Mouse (Mus musculus): Measurements from ENCODE around the gene Grm7.

The Grm7 gene

DNA sequence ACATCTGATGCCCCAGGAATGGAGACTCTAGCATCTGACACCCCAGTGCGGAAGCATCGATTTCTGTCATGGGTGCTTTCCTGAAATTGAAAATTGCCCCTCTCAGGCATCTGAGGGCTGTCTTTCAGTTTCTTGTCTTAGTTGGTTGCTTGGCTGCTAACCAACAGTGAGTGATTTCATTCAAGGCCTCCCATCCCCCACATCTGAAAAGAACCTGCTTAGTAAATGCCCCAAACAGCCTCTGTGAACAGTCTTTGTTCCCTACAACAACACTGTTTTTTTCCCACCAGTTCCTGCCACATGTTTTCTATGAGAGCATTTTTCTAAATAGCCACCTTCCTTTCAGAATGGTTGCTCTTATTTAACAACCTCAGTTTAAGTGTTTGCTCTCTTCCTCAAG is 723.6 kb downstream of the Grm7 start:
- DNase-seq: no peak

- no peak for DNase-seq
These were observed 726.4 kb downstream of the Grm7 start for GRCm38 (mm10) chr6:111371581-111372349.

GRCm38 (mm10) chr6:111372626-111373380 is 727.4 kb downstream of the Grm7 start:
- DNase-seq: no peak

- no peak for DNase-seq
These were observed 735.3 kb downstream of the Grm7 start for GRCm38 (mm10) chr6:111380710-111381109.

GRCm38 (mm10) chr6:111408750-111409149 is 763.4 kb downstream of the Grm7 start:
- DNase-seq: no peak

DNA sequence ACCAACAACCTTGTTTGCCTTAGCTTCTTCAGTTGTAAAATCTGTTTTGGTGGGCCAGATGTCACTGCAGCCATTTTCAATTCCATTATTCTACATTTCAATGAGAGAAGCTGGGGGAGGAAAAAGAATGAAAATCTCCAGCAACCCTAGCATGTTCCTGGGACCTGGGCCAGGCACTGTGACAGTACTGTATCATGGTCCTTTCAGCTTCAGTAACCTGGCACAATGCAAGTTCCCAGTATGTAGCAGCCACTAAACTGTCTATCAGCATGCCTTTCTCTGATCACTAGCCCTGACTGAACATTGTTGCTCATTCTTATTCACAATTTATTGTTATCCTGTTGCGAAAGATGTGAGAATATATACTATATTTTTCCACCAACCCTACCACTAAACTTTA is 779.4 kb downstream of the Grm7 start:
- no peak for DNase-seq

DNA sequence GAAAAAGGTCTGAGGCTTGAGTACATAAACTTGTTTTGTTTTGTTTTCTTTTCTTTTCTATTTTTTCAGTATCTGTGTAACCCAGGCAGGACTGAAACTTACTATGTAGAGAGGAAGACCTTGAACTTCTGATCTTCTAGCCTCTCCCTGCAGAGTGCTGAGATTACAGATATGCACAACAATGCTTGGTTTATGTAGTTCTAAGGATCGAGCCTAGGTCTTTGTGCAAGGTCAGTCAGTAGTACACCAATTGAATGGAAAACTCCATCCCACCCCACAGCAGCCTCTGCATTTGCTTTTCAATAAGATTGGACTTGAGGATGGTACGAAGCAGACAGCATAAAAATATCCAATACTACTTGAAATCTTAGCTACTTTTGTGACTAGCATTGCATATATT is 800.8 kb downstream of the Grm7 start:
- no peak for DNase-seq

GRCm38 (mm10) chr6:111447851-111448250 is 802.5 kb downstream of the Grm7 start:
- DNase-seq: no peak

DNA sequence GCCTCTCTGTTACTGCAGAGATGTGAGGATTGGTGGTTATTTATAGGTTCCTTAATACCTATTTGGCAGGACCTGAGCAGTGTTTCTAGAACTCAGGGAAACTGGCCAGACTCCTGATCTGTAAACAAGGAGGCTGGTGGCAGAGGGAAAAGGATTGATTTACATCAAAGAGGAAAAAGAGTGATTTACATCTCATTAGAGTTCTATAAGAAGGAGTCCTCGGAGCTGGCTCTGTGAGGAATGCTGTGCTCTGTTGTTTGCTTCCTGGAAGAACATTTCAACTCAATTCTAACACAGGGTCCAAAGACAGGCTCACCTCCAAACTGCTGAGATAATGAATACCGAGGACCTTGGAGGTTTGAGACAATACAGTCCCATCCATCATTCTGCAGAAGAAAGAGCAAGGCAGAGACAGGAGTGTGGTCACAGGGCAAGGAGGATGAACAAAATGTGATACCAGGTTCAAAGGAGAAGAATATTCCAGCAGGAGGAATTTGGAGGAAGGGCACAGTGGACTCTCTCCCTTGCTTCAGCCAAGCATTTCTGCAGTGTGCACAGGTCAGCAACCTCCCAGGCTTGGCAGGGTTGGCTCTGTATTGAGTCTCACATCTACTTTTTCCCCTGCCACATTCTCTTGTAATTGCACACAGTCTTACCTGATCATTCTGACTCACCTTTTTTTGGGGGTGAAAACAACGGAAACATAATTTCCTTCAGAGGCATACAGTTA is 803.8 kb downstream of the Grm7 start:
- no peak for DNase-seq

GRCm38 (mm10) chr6:111481866-111482265 is 836.5 kb downstream of the Grm7 start:
- no peak for DNase-seq

GRCm38 (mm10) chr6:111486081-111486480 is 840.7 kb downstream of the Grm7 start:
- no peak for DNase-seq

GRCm38 (mm10) chr6:111487556-111487955 is 842.2 kb downstream of the Grm7 start:
- no peak for DNase-seq

GRCm38 (mm10) chr6:111492166-111492565 is 846.8 kb downstream of the Grm7 start:
- DNase-seq: no peak

- DNase-seq: no peak
These were observed 854.2 kb downstream of the Grm7 start for GRCm38 (mm10) chr6:111499542-111499941.

- DNase-seq: no peak
These were observed 865.5 kb downstream of the Grm7 start for GRCm38 (mm10) chr6:111510768-111511459.

GRCm38 (mm10) chr6:111512359-111512758 is 867.0 kb downstream of the Grm7 start:
- no peak for DNase-seq

- no peak for DNase-seq
These were observed 875.8 kb downstream of the Grm7 start for GRCm38 (mm10) chr6:111521229-111521628.

- no peak for DNase-seq
These were observed 876.7 kb downstream of the Grm7 start for GRCm38 (mm10) chr6:111522122-111522521.

GRCm38 (mm10) chr6:111529985-111530384 is 884.6 kb downstream of the Grm7 start:
- no peak for DNase-seq

GRCm38 (mm10) chr6:111558588-111558987 is 913.2 kb downstream of the Grm7 start:
- DNase-seq: no peak

DNA sequence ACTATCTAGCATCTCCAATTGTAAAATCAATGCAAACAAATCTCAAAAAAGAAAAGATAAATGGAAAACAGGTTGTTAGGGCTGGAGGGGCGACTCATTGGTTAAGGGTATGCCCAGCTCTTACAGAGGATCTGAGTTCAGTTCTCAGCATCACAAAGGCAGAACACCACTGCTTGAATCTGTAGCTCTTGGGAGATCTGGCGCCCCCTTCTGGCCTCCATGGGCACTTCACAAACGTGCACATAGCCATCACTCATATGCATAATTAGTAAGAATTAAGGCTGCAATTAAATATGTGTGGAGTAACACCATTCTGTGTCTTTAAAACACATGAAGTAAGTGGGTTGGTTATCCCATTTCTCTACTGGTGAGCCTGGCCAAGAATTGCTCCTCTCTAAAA is 914.1 kb downstream of the Grm7 start:
- no peak for DNase-seq

- no peak for DNase-seq
These were observed 916.0 kb downstream of the Grm7 start for GRCm38 (mm10) chr6:111561347-111561746.

DNA sequence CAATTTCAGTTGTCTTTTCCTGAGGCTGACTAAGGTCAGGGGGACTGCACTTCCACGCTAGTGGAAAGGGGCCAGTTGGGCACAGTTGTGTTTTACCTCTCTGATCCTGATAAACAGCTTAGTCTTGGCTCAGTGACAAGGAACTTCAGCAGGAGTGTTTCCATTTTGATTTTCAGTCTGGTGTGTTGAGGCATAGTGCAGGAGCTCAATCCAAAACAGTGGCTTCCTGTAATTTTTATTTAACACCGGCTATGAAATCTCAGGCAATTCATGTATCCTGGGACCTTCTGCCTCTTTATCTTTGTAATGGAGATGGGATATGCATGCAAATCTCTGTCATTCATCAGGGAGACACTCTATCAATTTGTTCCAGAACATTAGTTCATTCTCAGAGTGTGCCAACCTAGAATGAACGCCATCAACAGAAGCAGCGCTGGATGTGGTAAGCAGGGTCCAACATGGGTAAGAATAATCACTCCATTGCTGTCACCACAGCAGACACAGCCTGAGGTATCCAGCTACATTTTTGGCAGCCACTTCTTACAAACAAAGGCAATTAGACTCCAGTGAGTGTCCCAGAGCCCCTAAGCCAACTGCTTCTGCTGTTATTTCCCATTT is 926.2 kb downstream of the Grm7 start:
- no peak for DNase-seq

Data from thymus, postnatal 25 days (tissue).